Mouse (Mus musculus): ENCODE results near the gene Phf19.

DNA sequence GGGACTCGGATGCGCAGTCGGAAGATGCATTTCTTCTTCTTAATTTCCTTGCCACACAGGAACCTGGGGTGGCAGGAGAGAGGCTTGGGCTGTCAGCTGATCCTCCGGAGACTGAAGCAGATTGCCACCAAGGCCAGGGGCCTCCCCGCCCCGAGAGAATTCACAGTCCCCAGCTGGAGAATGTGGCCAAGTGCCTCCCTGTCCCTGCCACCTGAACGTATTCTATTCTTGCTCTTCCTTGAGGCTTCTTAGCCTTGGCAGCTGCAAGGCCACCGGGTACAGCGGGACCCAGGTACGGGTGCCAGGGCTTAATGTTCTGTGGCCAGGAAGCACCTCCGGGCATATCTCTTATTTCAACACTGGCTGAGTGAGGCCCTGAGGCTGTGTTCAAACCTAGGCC, 14.1 kb downstream of the Phf19 start:
- no peak for TF ChIP-seq POLR2AphosphoS5 (IDR thresholded peaks at IDR 0.05; ENCODE audit: borderline replicate concordance, low read depth, low read length)
- no peak for TF ChIP-seq EP300 (IDR thresholded peaks at IDR 0.05; ENCODE audit: low read depth in 1 of 2, low read length in 2 of 2)
- TF ChIP-seq MYC (IDR thresholded peaks at IDR 0.05; ENCODE audit: low read depth, low read length): no peak
- no peak for TF ChIP-seq GATA1 (IDR thresholded peaks at IDR 0.05; ENCODE audit: low read depth, low read length)
- TF ChIP-seq ZC3H11A (IDR thresholded peaks at IDR 0.05; ENCODE audit: low read depth, low read length): no peak
- no peak for TF ChIP-seq TCF12 (IDR thresholded peaks at IDR 0.05; ENCODE audit: low read depth, low read length)

Data from MEL (cell line).